Mouse (Mus musculus) kidney, embryonic 15.5 days (tissue): ENCODE measurements around the gene B3gat2. TPM values are rescaled to one million over a fixed set of nuclear protein-coding genes. Genes with fewer than 3 reads are reported as not detected.

Experiments
- ATAC-seq: fragments of 200-750 bp; cut with Nextera tagmentation; replicated peaks from 2 replicates; pipeline ENCODE4 v1.8.0; 2017; ENCODE audit warnings: moderate TSS enrichment; ENCODE audit not compliant: low FRiP score
- H3K27ac ChIP-seq: fragments of 300-500 bp; sonication (generic); 2 replicates; pipeline ENCODE4 v1.5.1; 2015; ENCODE audit warnings: mild to moderate bottlenecking, inconsistent platforms
- H3K27me3 ChIP-seq: fragments of 300-500 bp; sonication (generic); 2 replicates; pipeline ENCODE4 v1.6.1; 2015; ENCODE audit warnings: inconsistent platforms
- H3K36me3 ChIP-seq: fragments of 300-500 bp; sonication (generic); 2 replicates; pipeline ENCODE4 v1.6.1; 2015; ENCODE audit warnings: inconsistent platforms
- H3K4me1 ChIP-seq: fragments of 300-500 bp; sonication (generic); 2 replicates; pipeline ENCODE4 v1.6.1; 2015; ENCODE audit warnings: inconsistent platforms
- H3K4me2 ChIP-seq: fragments of 300-500 bp; sonication (generic); 2 replicates; pipeline ENCODE4 v1.6.1; 2015; ENCODE audit warnings: moderate library complexity, mild to moderate bottlenecking, inconsistent platforms
- H3K4me3 ChIP-seq: fragments of 300-500 bp; sonication (generic); replicated peaks from 2 replicates; pipeline ENCODE4 v1.5.1; 2015; ENCODE audit warnings: mild to moderate bottlenecking, inconsistent platforms
- H3K9ac ChIP-seq: fragments of 300-500 bp; sonication (generic); 2 replicates; pipeline ENCODE4 v1.6.1; 2015; ENCODE audit warnings: mild to moderate bottlenecking, inconsistent platforms
- H3K9me3 ChIP-seq: fragments of 300-500 bp; sonication (generic); replicated peaks from 2 replicates; pipeline ENCODE4 v1.6.1; 2016; ENCODE audit warnings: inconsistent platforms
- WGBS: fragments of 180-500 bp; shearing (Covaris S2); methylation state at CpG from one replicate; pipeline ENCODE4 v1.1.7; 2015; ENCODE audit warnings: mixed read lengths; 5-methylcytosine and 5-hydroxymethylcytosine counted together
- polyA plus RNA-seq: library from polyadenylated mRNA; unstranded; fragments of >200 nt; fragmentation: Nextera tagmentation; extraction: Ambion mirVana; gene quantifications from 2 replicates; pipeline ENCODE4 v1.2.1, GENCODE M21; 2015

The B3gat2 gene
- 8.8 and 9.5 TPM in 2 replicates for polyA plus RNA-seq

DNA sequence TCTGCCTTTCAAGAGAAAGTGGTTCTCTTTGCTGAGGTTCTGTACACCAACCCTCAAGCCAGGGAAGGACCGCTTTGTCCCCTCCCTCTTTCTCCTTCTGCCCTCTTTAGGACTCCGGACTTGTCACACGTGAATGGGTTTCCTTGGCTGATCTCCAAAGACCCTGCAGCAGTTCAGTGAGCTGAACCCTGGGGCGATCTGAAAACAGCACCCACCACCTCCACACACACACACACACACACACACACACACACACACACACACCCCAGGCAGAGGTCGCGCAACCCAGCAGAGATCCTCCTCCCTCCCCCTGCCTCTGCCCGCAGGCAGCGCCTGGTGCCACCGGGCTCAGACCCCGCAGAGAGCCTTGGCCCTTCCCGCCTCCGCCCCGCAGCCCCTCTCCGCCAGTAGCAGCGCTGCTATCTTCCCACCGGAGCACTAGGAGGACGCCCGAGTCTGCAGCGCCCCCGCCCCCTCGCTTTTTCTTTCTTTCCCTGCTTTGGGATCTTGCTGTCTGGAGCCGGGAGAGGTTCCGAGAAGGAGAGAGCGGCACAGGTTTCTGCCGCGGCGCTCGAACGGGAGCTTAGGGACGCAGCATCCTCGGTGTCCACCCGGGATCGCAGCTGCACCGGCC is at the start of gene B3gat2:
Gene B3gat2, plus strand, starts transcription at position 252 of the 634 bp plus-strand sequence.
- ATAC-seq: peak; percentile 76
- peak within 1 kb of the TSS; percentile 48 for H3K27ac ChIP-seq
- peaks cover 25% of the 10 kb centered on the region for H3K4me1 ChIP-seq
- no peaks in the 10 kb centered on the region for H3K36me3 ChIP-seq
- peaks cover 51% of the 10 kb centered on the region for H3K27me3 ChIP-seq
- H3K9ac ChIP-seq: peak within 1 kb of the TSS; percentile 40
- H3K9me3 ChIP-seq: no peaks in the 10 kb centered on the region
- H3K4me2 ChIP-seq: peak within 1 kb of the TSS; percentile 96
- under 1% methylated on average over 34 of the region's 34 CpGs for WGBS
- H3K4me3 ChIP-seq: peak within 1 kb of the TSS; percentile 56

DNA sequence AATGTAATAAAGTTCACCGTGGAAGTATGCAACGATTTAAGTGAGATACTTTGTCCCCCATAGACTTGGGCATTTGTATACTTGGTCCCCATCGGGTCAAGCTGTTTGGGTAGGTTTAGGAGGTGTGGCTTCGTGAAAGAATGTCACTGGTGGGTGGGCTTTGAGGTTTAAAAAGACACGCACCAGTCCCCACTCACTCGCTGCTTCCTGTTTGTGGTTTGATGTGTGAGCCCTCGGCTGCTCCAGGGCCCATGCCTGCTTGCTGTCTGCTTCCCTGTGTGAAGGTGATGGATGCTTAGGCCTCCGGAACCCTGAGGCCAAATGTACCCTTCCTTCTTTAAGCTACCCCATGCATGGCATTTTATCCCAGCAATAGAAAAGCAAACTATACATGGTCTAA is 41.2 kb upstream of the B3gat2 start:
- H3K27ac ChIP-seq: no peak overlapping the region
- H3K9me3 ChIP-seq: no peaks in the 10 kb centered on the region
- ATAC-seq: no peak
- no peak overlapping the region for H3K4me2 ChIP-seq
- no peak overlapping the region for H3K4me3 ChIP-seq
- WGBS: 80% methylated on average over 8 of the region's 8 CpGs
- H3K27me3 ChIP-seq: no peaks in the 10 kb centered on the region
- H3K4me1 ChIP-seq: no peaks in the 10 kb centered on the region
- no peak overlapping the region for H3K9ac ChIP-seq
- H3K36me3 ChIP-seq: no peaks in the 10 kb centered on the region

DNA sequence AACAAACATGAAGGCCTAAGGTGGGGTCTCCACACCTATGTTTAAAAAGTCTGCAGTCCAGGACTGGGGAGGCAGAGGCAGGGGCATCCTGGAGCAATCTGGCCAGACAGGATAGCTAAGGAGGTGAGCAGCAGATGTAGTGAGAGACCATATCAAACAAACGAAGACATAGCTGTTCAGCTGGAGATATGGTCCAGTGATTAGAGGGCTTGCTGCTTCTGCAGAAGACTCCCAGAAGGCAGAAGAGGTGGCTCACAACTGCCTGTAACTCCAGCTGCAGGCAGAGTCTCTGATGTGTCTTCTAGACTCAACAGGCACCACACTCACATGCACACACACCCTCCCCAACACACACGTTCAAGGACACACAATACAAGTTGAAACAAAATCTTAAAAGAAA is 40.5 kb upstream of the B3gat2 start:
- Histone ChIP-seq H3K4me2 (no peak overlapping the region), H3K27ac (no peak overlapping the region), H3K4me3 (no peak overlapping the region), H3K9ac (no peak overlapping the region), H3K9me3 (no peaks in the 10 kb centered on the region), H3K36me3 (no peaks in the 10 kb centered on the region), H3K27me3 (no peaks in the 10 kb centered on the region), H3K4me1 (no peaks in the 10 kb centered on the region)
- WGBS: 39% methylated on average over 2 of the region's 2 CpGs
- ATAC-seq: no peak

DNA sequence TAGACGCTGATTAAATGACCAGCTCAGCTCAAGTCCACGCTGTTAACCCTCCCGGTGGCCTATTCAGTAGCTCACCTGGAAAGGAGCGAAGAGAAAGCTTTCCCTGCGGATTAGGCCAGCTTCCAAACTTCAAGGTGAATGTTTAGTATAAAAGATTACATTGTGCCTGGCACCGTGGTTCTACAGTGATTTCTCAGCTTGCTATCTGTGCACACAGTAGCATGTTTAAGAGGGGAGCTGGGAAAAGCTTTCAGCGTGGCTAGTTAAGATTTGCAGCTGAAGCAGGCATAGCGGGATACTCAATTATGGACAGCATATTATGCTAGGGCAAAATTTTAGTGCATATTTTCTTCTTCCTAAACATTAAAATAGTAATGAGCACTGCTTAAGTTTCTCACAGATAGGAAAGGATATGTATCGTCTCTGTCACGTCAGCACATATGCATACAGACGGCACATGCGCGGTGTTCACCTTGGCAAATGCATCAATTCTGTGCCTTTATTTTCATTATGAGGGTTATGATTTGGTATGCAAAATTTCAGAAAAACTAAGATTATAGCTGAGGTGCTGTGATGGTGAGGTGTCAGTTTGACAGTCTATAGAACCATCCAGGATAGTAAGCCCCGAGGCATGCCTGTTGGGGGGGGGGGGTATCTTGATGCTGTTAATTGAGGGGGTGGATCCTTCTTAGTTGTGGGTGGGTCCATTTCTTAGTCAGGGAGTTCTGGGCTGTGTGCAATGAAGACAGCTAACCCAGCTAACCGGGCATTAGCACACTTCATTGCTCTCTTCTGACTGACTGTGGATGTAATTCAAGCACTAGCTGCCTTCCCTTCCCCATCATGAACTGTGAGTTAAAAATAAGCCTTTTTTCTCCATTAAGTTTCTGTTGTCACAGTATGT is 38.8 kb upstream of the B3gat2 start:
- no peak for ATAC-seq
- Histone ChIP-seq H3K9ac (no peak overlapping the region), H3K9me3 (no peaks in the 10 kb centered on the region), H3K27ac (no peak overlapping the region), H3K4me2 (no peak overlapping the region), H3K36me3 (no peaks in the 10 kb centered on the region), H3K4me3 (no peak overlapping the region), H3K4me1 (no peaks in the 10 kb centered on the region), H3K27me3 (no peaks in the 10 kb centered on the region)
- WGBS: 83% methylated on average over 15 of the region's 15 CpGs

DNA sequence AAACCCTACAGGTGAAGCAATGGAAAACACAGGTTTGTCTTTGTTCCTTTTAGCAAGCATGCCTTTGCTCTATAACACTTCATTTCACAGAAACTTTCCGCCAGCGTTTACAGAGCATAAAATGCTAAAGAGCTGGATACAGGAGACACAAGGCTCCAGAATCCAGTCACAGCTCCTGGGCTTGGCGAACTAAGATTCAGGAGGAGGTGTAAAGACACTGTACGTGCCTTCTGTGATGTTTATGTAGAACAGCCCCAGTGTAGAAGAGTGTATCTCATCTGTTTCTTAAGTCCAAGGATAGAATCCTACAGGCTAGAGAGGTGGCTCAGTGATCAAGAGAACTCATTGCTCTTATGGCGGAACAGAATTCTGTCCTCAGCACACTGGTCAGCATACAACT is 30.2 kb upstream of the B3gat2 start:
- H3K4me2 ChIP-seq: no peak overlapping the region
- no peak overlapping the region for H3K27ac ChIP-seq
- no peak overlapping the region for H3K9ac ChIP-seq
- ATAC-seq: no peak
- H3K27me3 ChIP-seq: no peaks in the 10 kb centered on the region
- H3K36me3 ChIP-seq: no peaks in the 10 kb centered on the region
- no peaks in the 10 kb centered on the region for H3K4me1 ChIP-seq
- WGBS: 91% methylated on average over 5 of the region's 5 CpGs
- H3K4me3 ChIP-seq: no peak overlapping the region
- no peaks in the 10 kb centered on the region for H3K9me3 ChIP-seq

DNA sequence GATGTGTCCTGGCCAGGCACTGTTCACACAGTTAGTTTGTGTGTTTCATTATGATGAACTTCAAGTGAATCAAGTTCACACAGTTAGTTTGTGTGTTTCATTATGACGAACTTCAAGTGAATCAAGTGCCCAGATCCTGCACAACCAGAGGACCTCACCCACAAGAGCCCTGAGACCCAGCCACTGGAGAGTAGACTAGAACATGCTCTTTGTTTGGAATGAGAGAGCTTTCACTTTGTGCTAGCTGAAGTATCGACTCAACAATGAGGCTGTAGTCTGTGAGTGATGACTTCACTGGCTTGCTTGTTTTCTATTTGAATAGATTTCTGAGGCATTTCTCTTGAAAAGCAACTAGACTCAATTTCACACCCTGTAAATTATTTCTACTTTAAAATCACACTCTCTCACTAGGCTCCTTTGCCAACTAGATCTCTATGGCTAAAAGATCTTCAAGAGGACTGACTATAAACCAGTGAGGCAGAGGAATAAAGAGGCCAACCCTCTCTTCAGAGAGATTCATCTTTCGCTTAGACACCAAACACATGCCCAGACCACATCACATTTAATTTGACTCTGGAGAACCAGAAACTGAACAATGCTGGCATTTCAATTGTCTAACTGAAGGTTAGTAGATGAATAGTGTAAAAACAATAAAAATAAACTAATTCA is 10.6 kb upstream of the B3gat2 start:
- H3K36me3 ChIP-seq: no peaks in the 10 kb centered on the region
- no peaks in the 10 kb centered on the region for H3K27me3 ChIP-seq
- no peaks in the 10 kb centered on the region for H3K4me1 ChIP-seq
- 90% methylated on average over 3 of the region's 3 CpGs for WGBS
- no peak for ATAC-seq
- no peaks in the 10 kb centered on the region for H3K9me3 ChIP-seq
- H3K4me3 ChIP-seq: no peak overlapping the region
- no peak overlapping the region for H3K27ac ChIP-seq
- H3K4me2 ChIP-seq: no peak overlapping the region
- H3K9ac ChIP-seq: no peak overlapping the region

DNA sequence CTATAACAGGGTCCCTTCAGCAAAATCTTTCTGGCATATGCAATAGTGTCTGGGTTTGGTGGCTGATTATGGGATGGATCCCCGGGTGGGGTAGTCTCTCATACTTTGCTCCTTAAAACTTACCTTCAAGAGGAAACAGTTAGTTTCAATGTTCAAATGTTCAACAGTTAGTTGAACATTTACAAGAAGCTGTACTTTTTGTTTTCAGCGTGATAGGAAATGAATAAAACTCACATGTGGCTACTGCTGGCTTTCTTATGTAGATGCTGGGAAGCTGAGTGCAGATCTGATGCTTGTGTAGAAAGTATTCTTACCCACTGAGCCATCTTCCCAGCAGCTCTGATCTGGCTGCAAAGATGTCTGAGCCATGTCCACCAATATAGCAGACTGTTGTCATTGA is 8.5 kb upstream of the B3gat2 start:
- Histone ChIP-seq H3K9me3 (no peaks in the 10 kb centered on the region), H3K4me1 (no peaks in the 10 kb centered on the region), H3K36me3 (no peaks in the 10 kb centered on the region), H3K27ac (no peak overlapping the region), H3K4me3 (no peak overlapping the region), H3K9ac (no peak overlapping the region), H3K27me3 (no peaks in the 10 kb centered on the region; the same call in 1 of the 2 replicates), H3K4me2 (no peak overlapping the region)
- WGBS: 71% methylated on average over 2 of the region's 2 CpGs
- ATAC-seq: no peak

DNA sequence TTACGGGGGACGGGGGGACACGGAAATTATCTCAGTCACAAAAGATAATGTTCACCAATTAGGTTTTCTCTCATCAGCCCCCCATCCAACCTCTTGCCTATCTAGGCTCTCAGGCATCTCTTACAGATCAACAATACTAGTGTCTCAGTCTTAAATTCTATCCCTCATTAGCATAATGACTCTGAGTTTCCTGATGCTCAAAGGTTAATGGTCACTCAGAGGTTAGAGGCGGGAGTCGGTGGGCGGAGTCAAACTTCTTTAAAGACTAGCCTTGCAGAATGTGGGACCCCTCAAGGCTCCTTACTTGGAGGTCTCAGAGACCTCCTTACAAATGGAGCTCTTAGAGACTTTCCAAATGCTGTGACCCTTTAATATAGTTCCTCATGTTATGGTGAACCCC is 8.0 kb upstream of the B3gat2 start:
- no peaks in the 10 kb centered on the region for H3K4me1 ChIP-seq
- no peak for ATAC-seq
- no peak overlapping the region for H3K9ac ChIP-seq
- no peaks in the 10 kb centered on the region for H3K36me3 ChIP-seq
- H3K4me2 ChIP-seq: no peak overlapping the region
- no peaks in the 10 kb centered on the region for H3K9me3 ChIP-seq
- H3K27me3 ChIP-seq: no peaks in the 10 kb centered on the region; the same call in 1 of the 2 replicates
- H3K4me3 ChIP-seq: no peak overlapping the region
- H3K27ac ChIP-seq: no peak overlapping the region
- WGBS: 87% methylated on average over 6 of the region's 6 CpGs

DNA sequence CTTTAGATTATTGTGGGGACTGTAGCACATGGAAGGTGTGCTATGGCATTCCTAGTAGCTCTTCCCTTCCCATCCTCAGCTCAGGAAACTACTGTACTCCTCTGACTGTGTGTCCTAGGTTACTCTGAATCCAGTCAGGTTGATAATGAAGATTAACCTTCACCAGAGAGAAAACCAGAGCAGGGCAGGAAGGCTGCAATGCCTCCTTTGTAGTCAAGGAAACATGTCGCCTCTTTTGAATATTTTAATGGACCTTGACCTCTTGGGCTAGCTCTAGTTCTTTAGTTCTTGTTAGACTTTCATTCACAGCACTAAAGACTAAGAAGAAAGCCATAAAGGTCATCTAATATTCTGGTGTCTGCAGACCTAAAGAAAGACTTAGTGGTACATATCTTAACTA is 7.2 kb upstream of the B3gat2 start:
- no peak overlapping the region for H3K4me3 ChIP-seq
- no peaks in the 10 kb centered on the region for H3K36me3 ChIP-seq
- H3K9me3 ChIP-seq: no peaks in the 10 kb centered on the region
- no peak overlapping the region for H3K4me2 ChIP-seq
- 73% methylated on average over 1 of the region's 1 CpGs for WGBS
- no peaks in the 10 kb centered on the region for H3K4me1 ChIP-seq
- H3K9ac ChIP-seq: no peak overlapping the region
- ATAC-seq: 0 out of 2 replicates have a peak, but pooled peaks have one; percentile 40
- peak overlapping the region; percentile 22; the same call in 1 of the 2 replicates for H3K27ac ChIP-seq
- H3K27me3 ChIP-seq: peaks cover 2% of the 10 kb centered on the region

DNA sequence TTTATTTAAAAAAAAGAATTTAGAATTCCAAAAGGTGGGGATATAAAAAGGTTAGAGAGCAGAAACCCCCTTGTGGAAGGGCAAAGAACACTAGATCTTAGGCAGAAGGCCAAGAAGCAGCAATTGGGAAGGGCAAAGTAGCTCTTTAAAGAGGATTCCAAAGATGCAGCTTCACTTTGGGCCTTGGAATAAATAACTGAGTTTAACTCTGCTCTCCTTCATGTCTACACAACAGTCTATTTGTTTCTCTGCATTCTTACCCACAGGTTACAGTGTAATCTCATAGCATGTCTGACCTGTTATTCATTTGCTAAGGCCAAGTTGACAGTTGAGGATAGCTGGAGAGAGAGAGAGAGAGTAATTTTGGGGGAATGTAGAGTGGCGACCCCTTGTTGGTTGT is 6.6 kb upstream of the B3gat2 start:
- Histone ChIP-seq H3K36me3 (no peaks in the 10 kb centered on the region), H3K4me1 (no peaks in the 10 kb centered on the region), H3K4me2 (no peak overlapping the region), H3K4me3 (no peak overlapping the region), H3K9me3 (no peaks in the 10 kb centered on the region), H3K9ac (no peak overlapping the region), H3K27ac (peak overlapping the region; percentile 22; the same call in 1 of the 2 replicates), H3K27me3 (peaks cover 9% of the 10 kb centered on the region)
- 83% methylated on average over 1 of the region's 1 CpGs for WGBS
- ATAC-seq: peak; percentile 78

DNA sequence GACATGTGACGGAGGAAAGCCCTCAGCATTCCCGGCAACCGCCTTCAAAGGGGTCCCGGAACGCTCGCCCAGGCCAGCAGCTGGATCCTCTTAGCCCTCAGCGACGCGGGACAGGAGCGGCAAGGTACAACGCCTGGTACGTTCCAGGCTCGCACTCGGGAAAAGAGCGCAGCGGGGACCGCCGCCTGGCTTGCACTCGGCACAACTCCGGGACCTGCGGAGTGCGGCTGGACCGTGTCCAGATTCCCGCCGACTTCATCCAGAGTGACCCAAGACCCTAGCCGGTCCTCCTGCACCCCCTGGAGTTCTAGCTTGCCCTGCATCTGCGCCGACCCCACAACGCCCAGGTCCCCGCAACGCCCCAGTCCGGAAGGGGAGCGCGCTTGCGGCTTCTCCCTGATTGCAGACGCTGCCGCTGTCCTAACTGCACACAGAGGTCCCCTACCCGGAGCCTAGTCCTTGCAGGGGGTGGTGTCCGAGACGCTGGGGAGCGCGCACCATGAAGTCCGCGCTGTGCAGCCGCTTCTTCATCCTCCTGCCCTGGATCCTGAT is 659 bp downstream of the B3gat2 start:
- no peaks in the 10 kb centered on the region for H3K9me3 ChIP-seq
- H3K4me2 ChIP-seq: peak overlapping the region; percentile 96
- no peaks in the 10 kb centered on the region for H3K36me3 ChIP-seq
- peak; percentile 47 for ATAC-seq
- peaks cover 56% of the 10 kb centered on the region for H3K27me3 ChIP-seq
- under 1% methylated on average over 45 of the region's 45 CpGs for WGBS
- H3K4me3 ChIP-seq: peak overlapping the region; percentile 56
- H3K9ac ChIP-seq: peak overlapping the region; percentile 40
- peaks cover 25% of the 10 kb centered on the region for H3K4me1 ChIP-seq
- H3K27ac ChIP-seq: peak overlapping the region; percentile 48
